Mouse (Mus musculus): ENCODE measurements around the gene Htr5b.

Htr5b gene

GRCm38 (mm10) chr1:121490241-121490640 lies 38.0 kb downstream of the Htr5b start:
- no peak for DNase-seq (ENCODE audit: low read depth in 2 of 2, low spot score in 2 of 2)

DNA sequence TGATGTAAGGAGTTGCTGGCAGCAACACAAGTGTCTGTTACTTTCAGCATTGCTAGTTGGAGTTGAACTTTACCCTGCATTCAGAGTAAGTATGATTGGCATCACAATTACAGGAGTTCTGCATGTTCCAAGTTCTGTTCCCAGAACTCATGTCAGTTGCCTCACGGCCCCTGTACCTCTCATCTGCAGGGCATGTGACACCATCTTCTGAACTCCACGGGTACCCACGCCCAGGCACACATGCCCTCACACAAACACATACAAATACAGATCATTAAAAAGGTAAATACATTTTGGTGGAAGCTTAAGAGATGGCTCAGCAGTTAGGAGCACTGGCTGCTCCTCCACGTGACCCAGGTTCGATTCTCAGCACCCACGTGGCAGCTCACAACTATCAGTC lies 41.5 kb downstream of the Htr5b start:
- no peak for DNase-seq (ENCODE audit: low read depth in 2 of 2, low spot score in 2 of 2)

DNA sequence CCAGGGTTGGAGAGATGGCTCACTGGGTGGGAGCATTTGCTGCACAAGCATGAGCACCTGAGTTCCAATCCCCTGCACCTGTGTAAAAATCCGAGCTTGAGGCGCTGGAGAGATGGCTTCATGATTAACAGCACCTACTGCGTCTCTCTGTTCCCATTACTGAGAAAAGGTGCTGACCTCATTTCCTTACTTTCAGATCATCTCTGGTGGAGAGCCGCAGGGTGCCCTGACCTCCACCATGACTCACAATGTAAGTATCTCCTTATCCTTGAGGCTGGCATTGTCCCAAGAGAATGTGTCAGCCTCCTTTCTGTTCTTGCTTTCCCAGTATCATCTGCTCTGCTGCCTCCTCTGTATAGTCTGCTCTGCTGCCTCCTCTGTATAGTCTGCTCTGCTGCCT lies 45.2 kb downstream of the Htr5b start:
- DNase-seq (ENCODE audit: low read depth in 2 of 2, low spot score in 2 of 2) = no peak

GRCm38 (mm10) chr1:121479403-121479802 lies 48.9 kb downstream of the Htr5b start:
- no peak for DNase-seq (ENCODE audit: low read depth in 2 of 2, low spot score in 2 of 2)

GRCm38 (mm10) chr1:121478284-121478980 lies 49.8 kb downstream of the Htr5b start:
- no peak for DNase-seq (ENCODE audit: low read depth in 2 of 2, low spot score in 2 of 2)

DNA sequence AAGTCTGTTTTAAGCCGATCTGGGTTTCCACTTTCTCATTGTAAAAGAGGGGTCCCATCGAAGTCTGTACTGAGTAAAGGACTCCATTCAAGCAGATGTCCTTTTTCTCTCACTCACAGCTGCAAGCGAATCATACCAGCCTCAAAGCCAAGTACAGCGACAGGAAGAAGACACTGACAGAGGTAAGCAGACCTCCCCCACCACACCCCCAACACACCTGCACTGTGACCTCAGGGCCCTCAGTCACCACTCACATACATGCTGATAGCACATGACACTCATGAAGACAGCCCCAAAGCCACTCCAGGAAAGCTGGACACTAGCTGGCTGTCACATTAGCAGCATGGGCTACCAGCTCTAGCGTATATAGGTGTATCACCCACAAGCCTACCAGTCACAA lies 50.5 kb downstream of the Htr5b start:
- DNase-seq (ENCODE audit: low read depth in 2 of 2, low spot score in 2 of 2) = no peak

DNA sequence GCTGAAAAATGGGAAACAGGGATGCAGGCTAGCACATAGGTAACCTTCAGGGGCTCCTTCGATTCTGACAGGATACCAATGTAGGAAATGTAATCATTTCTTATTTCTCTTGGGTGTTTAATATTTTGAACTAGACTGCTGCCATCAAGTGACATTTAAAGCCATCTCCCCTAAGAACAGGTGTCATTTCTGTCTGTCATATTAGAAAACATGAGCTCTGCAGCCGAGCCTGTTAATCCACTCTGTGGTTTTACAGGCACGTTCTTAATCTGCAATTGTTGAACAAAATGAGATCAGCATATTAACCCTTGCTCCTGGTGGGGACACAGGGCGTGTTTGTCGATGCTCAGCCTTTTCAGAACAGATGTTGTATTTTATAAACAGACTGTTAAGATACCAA lies 56.8 kb downstream of the Htr5b start:
- DNase-seq (ENCODE audit: low read depth in 2 of 2, low spot score in 2 of 2) = no peak

- DNase-seq (ENCODE audit: low read depth in 2 of 2, low spot score in 2 of 2) = no peak
These were observed 60.0 kb downstream of the Htr5b start for GRCm38 (mm10) chr1:121468271-121468670.

GRCm38 (mm10) chr1:121466276-121466675 lies 62.0 kb downstream of the Htr5b start:
- no peak for DNase-seq (ENCODE audit: low read depth in 2 of 2, low spot score in 2 of 2)

GRCm38 (mm10) chr1:121463806-121464205 lies 64.5 kb downstream of the Htr5b start:
- no peak for DNase-seq (ENCODE audit: low read depth in 2 of 2, low spot score in 2 of 2)

- no peak for DNase-seq (ENCODE audit: low read depth in 2 of 2, low spot score in 2 of 2)
These were observed 65.6 kb downstream of the Htr5b start for GRCm38 (mm10) chr1:121462643-121463042.

DNA sequence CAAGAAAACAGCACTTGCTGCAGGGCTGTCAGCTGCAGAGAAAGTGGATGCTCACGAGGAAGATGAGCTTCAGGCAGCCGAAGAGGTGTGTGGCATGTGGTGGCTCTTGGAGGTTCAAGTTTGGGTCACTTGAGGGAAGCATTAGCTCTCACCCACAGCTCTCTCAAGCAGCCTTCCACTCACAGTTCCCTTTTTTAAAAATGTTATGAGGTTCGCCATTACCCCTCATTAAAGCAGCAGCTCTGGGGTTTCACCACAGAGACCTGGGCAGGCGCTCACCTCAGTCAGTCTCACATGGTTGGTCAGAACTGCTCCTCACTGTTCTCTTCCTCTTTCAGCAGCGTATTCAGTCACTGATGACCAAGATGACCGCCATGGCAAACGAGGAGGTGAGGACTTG lies 66.4 kb downstream of the Htr5b start:
- DNase-seq (ENCODE audit: low read depth in 2 of 2, low spot score in 2 of 2) = no peak

DNA sequence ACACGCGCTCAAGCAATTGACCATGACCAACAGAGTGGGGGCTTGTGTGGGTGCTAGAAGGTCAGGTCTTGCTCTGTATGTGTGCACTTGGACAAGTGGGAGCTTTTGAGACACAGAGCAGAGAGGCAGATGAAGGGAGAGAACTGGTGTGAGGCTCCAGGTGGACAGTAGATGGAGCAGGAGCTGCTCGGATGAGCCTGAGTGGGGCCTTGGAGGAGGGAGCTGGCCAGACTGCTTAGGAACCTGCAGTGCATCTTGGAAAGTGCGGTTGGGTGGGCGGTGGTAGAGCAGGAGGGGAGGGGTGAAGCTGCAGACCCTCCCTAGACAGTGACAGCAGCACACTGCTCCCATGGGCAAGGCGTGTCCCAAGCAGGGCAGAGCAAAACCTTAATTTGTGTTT lies 68.2 kb downstream of the Htr5b start:
- DNase-seq (ENCODE audit: low read depth in 2 of 2, low spot score in 2 of 2) = no peak

All from CD8-positive naive resting alpha-beta T cell, adult 2 months (primary cell).